Mouse (Mus musculus) megakaryocyte, adult 5-6 weeks (primary cell): ENCODE measurements at regions not wholly inside any gene's neighbourhood (a gene's known extent, or its start where the extent isn't known, plus 50 kb on each side); places are given as distances from the start of the nearest gene placed in this dataset.

Experiments
- ATAC-seq: 2 replicates; pipeline ENCODE4 v1.8.0; 2016; ENCODE audit warnings: mild to moderate bottlenecking, inconsistent platforms; ENCODE audit not compliant: poor library complexity, severe bottlenecking

DNA sequence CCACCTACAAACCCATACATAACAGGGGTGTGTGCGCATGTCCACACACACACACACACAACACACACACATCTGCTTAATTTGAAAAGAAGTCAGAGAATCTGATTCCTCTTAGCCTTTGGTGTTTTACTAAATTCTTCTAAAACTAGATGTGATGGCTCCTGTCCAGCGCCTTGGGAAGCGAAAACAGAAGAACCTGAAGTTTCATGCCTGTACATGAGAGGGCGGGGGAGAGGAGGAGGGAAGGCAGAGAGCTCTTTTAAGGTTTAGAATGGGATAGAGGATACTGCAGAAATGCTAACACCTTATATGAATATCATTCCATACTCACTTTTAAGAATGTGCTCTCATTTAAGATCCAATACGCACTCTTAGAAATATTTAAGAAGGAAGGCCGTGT, 64.5 kb upstream of the Fer start:
- ATAC-seq = no peak

DNA sequence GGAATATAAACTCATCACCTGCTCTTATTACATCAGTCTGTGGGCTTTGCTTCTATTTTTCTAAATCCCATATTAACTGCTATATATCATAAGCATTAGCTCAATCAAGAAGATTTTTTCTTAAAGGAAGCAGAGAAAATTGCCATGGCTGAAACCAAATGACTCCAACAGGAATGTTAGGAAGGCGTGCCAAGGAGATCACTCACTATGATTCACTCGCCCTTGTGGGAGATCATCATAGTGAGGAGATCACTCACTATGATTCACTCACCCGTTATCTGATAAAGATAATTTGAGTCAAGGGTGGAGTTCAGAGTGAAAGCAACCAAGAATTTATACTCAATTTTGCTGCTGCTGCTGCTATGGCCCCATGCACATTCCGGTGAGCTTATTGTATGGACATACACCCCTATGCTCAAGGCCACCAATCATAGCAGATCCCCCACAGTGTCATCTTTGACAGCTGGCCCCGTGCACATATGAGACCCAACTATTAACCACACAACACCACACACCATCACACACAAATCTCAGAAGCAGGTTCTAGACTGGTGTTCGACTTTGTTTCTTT, 63.8 kb upstream of the Fer start:
- no peak for ATAC-seq

GRCm38 (mm10) chr17:63801411-63801810, 61.5 kb upstream of the Fer start:
- no peak for ATAC-seq

DNA sequence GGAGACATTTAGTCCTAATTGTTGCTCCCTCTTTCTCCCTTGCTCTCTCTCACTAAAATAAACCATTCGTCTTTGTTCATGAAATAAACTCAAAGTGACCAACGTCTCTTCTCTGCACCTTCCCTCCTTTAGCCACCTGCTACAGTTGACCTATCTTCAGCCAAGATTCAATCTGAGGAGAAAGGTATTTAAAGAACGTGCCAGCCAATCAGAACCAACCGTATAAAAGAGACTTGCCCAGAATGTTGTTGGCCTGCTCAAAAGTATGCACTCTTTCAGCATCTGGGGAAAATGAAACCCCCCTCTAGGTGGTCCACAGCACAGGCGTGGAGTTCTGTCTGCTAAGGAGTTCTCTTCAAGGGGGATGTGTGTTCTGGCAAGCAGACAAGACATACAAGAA, 60.0 kb upstream of the Fer start:
- ATAC-seq = no peak

GRCm38 (mm10) chr17:63803599-63803998, 59.3 kb upstream of the Fer start:
- peak; percentile 87 for ATAC-seq

- no peak for ATAC-seq
Observed at GRCm38 (mm10) chr17:63804416-63804815, 58.4 kb upstream of the Fer start.

- no peak for ATAC-seq
Observed at GRCm38 (mm10) chr17:63806360-63806759, 56.5 kb upstream of the Fer start.

GRCm38 (mm10) chr17:63807590-63808228, 55.2 kb upstream of the Fer start:
- no peak for ATAC-seq

DNA sequence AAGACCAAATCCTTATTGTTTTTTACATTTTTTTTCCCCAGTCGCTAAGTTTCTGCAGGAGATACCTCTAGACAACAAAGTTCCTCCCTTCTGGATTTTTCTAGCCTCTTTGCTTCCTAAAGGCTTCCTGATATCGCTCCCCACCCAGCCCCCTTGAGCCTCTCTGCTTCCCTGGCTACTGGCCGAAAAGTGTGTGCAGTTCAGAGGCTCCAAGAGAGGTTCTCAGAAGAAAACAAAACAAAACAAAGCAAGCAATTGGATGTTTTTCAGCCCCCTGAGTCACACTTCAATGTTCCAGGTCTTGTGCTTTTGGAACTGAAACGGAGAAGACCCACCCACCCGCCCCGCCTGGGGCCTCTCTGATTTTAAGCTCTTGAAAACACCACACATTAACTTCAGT, 54.1 kb upstream of the Fer start:
- no peak for ATAC-seq

DNA sequence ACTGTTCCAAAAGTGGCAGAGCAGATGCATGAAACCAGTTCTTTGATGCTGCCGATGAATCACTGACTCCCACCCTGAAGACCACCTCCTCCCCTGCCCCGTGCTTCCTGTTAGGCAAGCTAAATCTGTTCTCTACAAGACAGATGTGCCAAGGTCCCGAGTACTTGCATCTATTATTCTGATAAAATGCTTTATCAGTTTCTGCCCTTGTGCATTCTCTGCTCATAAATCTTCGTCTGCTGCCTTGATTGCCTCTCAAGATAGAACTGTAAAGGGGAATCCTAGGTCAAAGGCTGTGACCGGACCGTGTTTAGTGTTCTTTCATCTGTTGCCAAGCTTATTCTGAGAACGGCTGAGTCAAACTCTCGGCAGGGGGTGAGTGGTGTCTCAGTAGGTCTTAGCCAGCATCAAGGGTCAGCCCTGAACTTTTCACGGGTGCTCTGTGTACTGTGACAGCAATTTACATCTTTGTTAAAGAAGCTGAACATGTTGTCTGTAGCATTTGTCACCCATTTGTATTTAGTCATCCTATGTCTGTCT, 51.5 kb upstream of the Fer start:
- ATAC-seq = no peak

DNA sequence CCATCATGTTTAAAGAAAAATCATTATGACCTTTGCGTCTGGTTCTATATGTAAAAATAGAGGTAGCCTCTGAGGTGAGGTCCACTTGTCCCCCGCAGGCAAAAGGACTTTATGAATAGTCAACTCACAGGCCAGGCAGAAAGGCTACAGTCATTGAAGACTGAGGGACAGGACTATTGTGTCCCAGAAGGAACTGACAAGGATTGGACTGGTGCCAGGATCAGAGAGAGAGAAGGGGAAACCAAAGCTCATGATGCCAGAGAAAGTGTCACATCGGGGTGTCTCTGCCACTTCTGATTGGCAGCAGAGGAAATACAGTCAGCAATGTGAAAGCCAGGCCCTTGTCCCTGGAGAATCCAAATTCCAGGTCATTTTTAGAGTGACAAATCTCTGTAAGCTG, 50.3 kb upstream of the Fer start:
- ATAC-seq = no peak
